ENCODE assay signal across 28 mouse cellular contexts in genomic region chr4:40496354-40496753, GRCm38 (mm10). TPM values are rescaled to one million over a fixed set of nuclear protein-coding genes. Genes with fewer than 3 reads are reported as not detected.
DNase-seq lines count a peak whose midpoint lies in the region; ATAC-seq lines count a peak whose summit lies in the region.
"Had no signal": no experiment of that assay in that cellular context is flagged by ENCODE, and none has a peak within 500 bp of the region (broad histone marks: within the 10 kb centered on the region; RNA-seq: fewer than 3 reads in every experiment).

No protein-coding gene starts in this region.

- H3K27me3 ChIP-seq in neural tube, embryonic 13.5 days, result no peaks in the 10 kb centered on the region
- H3K27me3 ChIP-seq in neural tube, embryonic 15.5 days (replicated peaks), result no peaks in the 10 kb centered on the region
- H3K27me3 ChIP-seq: heart, embryonic 13.5 days; hindbrain, embryonic 15.5 days; limb, embryonic 15.5 days; liver, embryonic 13.5 days; midbrain, embryonic 13.5 days had no signal

- H3K9ac ChIP-seq in neural tube, embryonic 13.5 days, result no peak overlapping the region
- H3K9ac ChIP-seq in neural tube, embryonic 15.5 days (replicated peaks), result no peak overlapping the region
- H3K9ac ChIP-seq: heart, embryonic 13.5 days; hindbrain, embryonic 15.5 days; limb, embryonic 15.5 days; liver, embryonic 13.5 days; midbrain, embryonic 13.5 days had no signal

- H3K4me1 ChIP-seq in neural tube, embryonic 13.5 days (replicated peaks), result no peaks in the 10 kb centered on the region
- 0 out of 2 replicates have a peak, but pooled peaks cover 4% of the 10 kb centered on the region for H3K4me1 ChIP-seq in neural tube, embryonic 15.5 days
- H3K4me1 ChIP-seq: heart, embryonic 13.5 days; hindbrain, embryonic 15.5 days; limb, embryonic 10.5 days; limb, embryonic 15.5 days; liver, embryonic 13.5 days had no signal

- peak; percentile 87 for ATAC-seq in frontal cortex, adult (ENCODE audit: low TSS enrichment)
- ATAC-seq in neural tube, embryonic 13.5 days (ENCODE audit: low read depth), result 0 out of 2 replicates have a peak, but pooled peaks have one; percentile 32
- ATAC-seq in neural tube, embryonic 15.5 days (ENCODE audit: low FRiP score), result no peak
- peak; percentile 45 for ATAC-seq in common myeloid progenitor, adult 5-6 weeks (replicated peaks; ENCODE audit: low read depth, poor library complexity, severe bottlenecking)
- ATAC-seq: CD4-positive, CD25-positive, alpha-beta regulatory T cell, adult 4 months; forebrain, embryonic 14.5 days; lung, postnatal 0 days; midbrain, embryonic 13.5 days had no signal

- H3K4me2 ChIP-seq in neural tube, embryonic 13.5 days, result no peak overlapping the region
- H3K4me2 ChIP-seq in neural tube, embryonic 15.5 days, result no peak overlapping the region
- H3K4me2 ChIP-seq: heart, embryonic 13.5 days; hindbrain, embryonic 15.5 days; limb, embryonic 15.5 days; liver, embryonic 13.5 days; midbrain, embryonic 13.5 days had no signal

- no peaks in the 10 kb centered on the region for H3K9me3 ChIP-seq in neural tube, embryonic 13.5 days
- H3K9me3 ChIP-seq in neural tube, embryonic 15.5 days (replicated peaks), result no peaks in the 10 kb centered on the region
- H3K9me3 ChIP-seq: heart, embryonic 13.5 days; hindbrain, embryonic 15.5 days; limb, embryonic 10.5 days; limb, embryonic 15.5 days; liver, embryonic 13.5 days; midbrain, embryonic 13.5 days had no signal

- DNase-seq in frontal cortex, adult 2 months (ENCODE audit: extremely low spot score in 1 of 2, low spot score in 1 of 2), result no peak
- DNase-seq in retina, postnatal 1 day, result peak; percentile 48
- DNase-seq in adrenal gland, postnatal 25 days, result no peak
- no peak for DNase-seq in layer of hippocampus, adult 9-10 months (ENCODE audit: low spot score)
- DNase-seq: cerebellum, adult 11-12 months; cerebellum, adult 9-11 months; heart, postnatal 10 days; kidney, adult 2 months; kidney, postnatal 4 days; liver, embryonic 13.5 days; lung, adult 18-20 months; lung, postnatal 4 days had no signal

- no peaks in the 10 kb centered on the region for H3K36me3 ChIP-seq in neural tube, embryonic 13.5 days
- H3K36me3 ChIP-seq in neural tube, embryonic 15.5 days, result no peaks in the 10 kb centered on the region
- H3K36me3 ChIP-seq: heart, embryonic 13.5 days; hindbrain, embryonic 15.5 days; limb, embryonic 10.5 days; limb, embryonic 15.5 days; liver, embryonic 13.5 days; midbrain, embryonic 13.5 days had no signal

- no peak overlapping the region for H3K4me3 ChIP-seq in neural tube, embryonic 13.5 days
- H3K4me3 ChIP-seq in neural tube, embryonic 15.5 days (replicated peaks), result no peak overlapping the region
- H3K4me3 ChIP-seq: heart, embryonic 13.5 days; hindbrain, embryonic 15.5 days; limb, embryonic 10.5 days; limb, embryonic 15.5 days; liver, embryonic 13.5 days; midbrain, embryonic 13.5 days had no signal

- WGBS in neural tube, embryonic 13.5 days, result 72% methylated on average over 6 of the region's 6 CpGs
- 81% methylated on average over 6 of the region's 6 CpGs for WGBS in neural tube, embryonic 15.5 days

- H3K27ac ChIP-seq in neural tube, embryonic 13.5 days (replicated peaks), result no peak overlapping the region
- no peak overlapping the region for H3K27ac ChIP-seq in neural tube, embryonic 15.5 days (replicated peaks)
- H3K27ac ChIP-seq: heart, embryonic 13.5 days; hindbrain, embryonic 15.5 days; kidney, postnatal 0 days; limb, embryonic 10.5 days; limb, embryonic 15.5 days; liver, embryonic 13.5 days; midbrain, embryonic 13.5 days had no signal

RNA-seq across cellular contexts. Expression of gene Tmem215, which starts 24.4 kb away (rescaled TPM):
- 3.3 and 6.8 TPM in 2 replicates for polyA plus RNA-seq in frontal cortex, adult 2 months (2012; rRNA removed)
- polyA plus RNA-seq in neural tube, embryonic 13.5 days (2015; fragmentation: Nextera tagmentation; extraction: Ambion mirVana), result 0.59 and 0.77 TPM in 2 replicates
- polyA plus RNA-seq in neural tube, embryonic 15.5 days (2015; fragmentation: Nextera tagmentation; extraction: Ambion mirVana), result 2.0 and 2.6 TPM in 2 replicates
- total RNA-seq in common myeloid progenitor, adult 5-6 weeks (2017), result 1.1 and 1.8 TPM in 2 replicates
- total RNA-seq in adrenal gland, postnatal 25 days (2021), result not detected in 2 replicates
- total RNA-seq: adrenal gland, adult 18-20 months; gastrocnemius, adult 8-10 months; megakaryocyte-erythroid progenitor cell, adult 5-6 weeks had no signal
